Mouse (Mus musculus): ENCODE measurements around the gene Strn4. TPM values are rescaled to one million over a fixed set of nuclear protein-coding genes. Genes with fewer than 3 reads are reported as not detected.

Strn4 gene
- polyA plus RNA-seq, 1 experiment from 2014 or later: 97.4 TPM

GRCm38 (mm10) chr7:16807936-16808335 is 7.8 kb upstream of the Strn4 start:
- 92% methylated on average over 9 of the region's 9 CpGs for WGBS
- H3K36me3 ChIP-seq (ENCODE audit: control insufficient read depth, insufficient read depth, low read length): peaks cover 42% of the 10 kb centered on the region
- ATAC-seq (ENCODE audit: low read depth) (no peak), DNase-seq (ENCODE audit: low spot score) (no peak)
- no peak overlapping the region for H3K27ac ChIP-seq (replicated peaks; ENCODE audit: low read depth, low read length)
- no peaks in the 10 kb centered on the region for H3K9me3 ChIP-seq (ENCODE audit: control insufficient read depth, low read length)
- peaks cover 3% of the 10 kb centered on the region; the same call in 1 of the 2 replicates for H3K4me1 ChIP-seq (ENCODE audit: control insufficient read depth, insufficient read depth, low read length)
- no peak overlapping the region for H3K4me3 ChIP-seq (ENCODE audit: low read depth, low read length)
- no peak overlapping the region for H3K4me2 ChIP-seq (ENCODE audit: low read depth, low read length)
- no peak overlapping the region for H3K9ac ChIP-seq (ENCODE audit: low read depth, low read length)
- H3K27me3 ChIP-seq (replicated peaks; ENCODE audit: control insufficient read depth, insufficient read depth, low read length): peaks cover 10% of the 10 kb centered on the region

GRCm38 (mm10) chr7:16808647-16809046 is 7.0 kb upstream of the Strn4 start:
- no peak overlapping the region for H3K4me2 ChIP-seq (ENCODE audit: low read depth, low read length)
- H3K9me3 ChIP-seq (ENCODE audit: control insufficient read depth, low read length): no peaks in the 10 kb centered on the region
- H3K4me3 ChIP-seq (ENCODE audit: low read depth, low read length): no peak overlapping the region
- peaks cover 10% of the 10 kb centered on the region for H3K27me3 ChIP-seq (replicated peaks; ENCODE audit: control insufficient read depth, insufficient read depth, low read length)
- H3K27ac ChIP-seq (replicated peaks; ENCODE audit: low read depth, low read length): no peak overlapping the region
- peaks cover 3% of the 10 kb centered on the region; the same call in 1 of the 2 replicates for H3K4me1 ChIP-seq (ENCODE audit: control insufficient read depth, insufficient read depth, low read length)
- no peak for ATAC-seq (ENCODE audit: low read depth)
- 80% methylated on average over 9 of the region's 9 CpGs for WGBS
- H3K36me3 ChIP-seq (ENCODE audit: control insufficient read depth, insufficient read depth, low read length): peaks cover 43% of the 10 kb centered on the region
- no peak overlapping the region for H3K9ac ChIP-seq (ENCODE audit: low read depth, low read length)
- no peak for DNase-seq (ENCODE audit: low spot score)

- H3K4me3 ChIP-seq (ENCODE audit: low read depth, low read length): no peak overlapping the region
- peak; percentile 71 for DNase-seq (ENCODE audit: low spot score)
- H3K36me3 ChIP-seq (ENCODE audit: control insufficient read depth, insufficient read depth, low read length): peaks cover 51% of the 10 kb centered on the region
- peaks cover 3% of the 10 kb centered on the region; the same call in 1 of the 2 replicates for H3K4me1 ChIP-seq (ENCODE audit: control insufficient read depth, insufficient read depth, low read length)
- H3K9me3 ChIP-seq (ENCODE audit: control insufficient read depth, low read length): no peaks in the 10 kb centered on the region
- no peak for ATAC-seq (ENCODE audit: low read depth)
- no peak overlapping the region for H3K27ac ChIP-seq (replicated peaks; ENCODE audit: low read depth, low read length)
- no peak overlapping the region for H3K9ac ChIP-seq (ENCODE audit: low read depth, low read length)
- 33% methylated on average over 10 of the region's 10 CpGs for WGBS
- H3K27me3 ChIP-seq (replicated peaks; ENCODE audit: control insufficient read depth, insufficient read depth, low read length): peaks cover 10% of the 10 kb centered on the region
- no peak overlapping the region for H3K4me2 ChIP-seq (ENCODE audit: low read depth, low read length)
Observed at GRCm38 (mm10) chr7:16809739-16810138, 6.0 kb upstream of the Strn4 start.

- no peak for ATAC-seq (ENCODE audit: low read depth)
- peaks cover 4% of the 10 kb centered on the region for H3K4me1 ChIP-seq (ENCODE audit: control insufficient read depth, insufficient read depth, low read length)
- peaks cover 51% of the 10 kb centered on the region for H3K36me3 ChIP-seq (ENCODE audit: control insufficient read depth, insufficient read depth, low read length)
- H3K9me3 ChIP-seq (ENCODE audit: control insufficient read depth, low read length): no peaks in the 10 kb centered on the region
- no peak overlapping the region for H3K27ac ChIP-seq (replicated peaks; ENCODE audit: low read depth, low read length)
- DNase-seq (ENCODE audit: low spot score): no peak
- peaks cover 10% of the 10 kb centered on the region for H3K27me3 ChIP-seq (replicated peaks; ENCODE audit: control insufficient read depth, insufficient read depth, low read length)
- peak overlapping the region; percentile 88 for H3K4me2 ChIP-seq (ENCODE audit: low read depth, low read length)
- WGBS: 49% methylated on average over 24 of the region's 28 CpGs
- peak overlapping the region; percentile 58; the same call in 1 of the 2 replicates for H3K9ac ChIP-seq (ENCODE audit: low read depth, low read length)
- H3K4me3 ChIP-seq (ENCODE audit: low read depth, low read length): peak overlapping the region; percentile 46
Observed at GRCm38 (mm10) chr7:16810399-16810919, 5.2 kb upstream of the Strn4 start.

GRCm38 (mm10) chr7:16810920-16811648 is 4.6 kb upstream of the Strn4 start:
- H3K27me3 ChIP-seq (replicated peaks; ENCODE audit: control insufficient read depth, insufficient read depth, low read length): peaks cover 10% of the 10 kb centered on the region
- DNase-seq (ENCODE audit: low spot score): peak; percentile 41
- H3K36me3 ChIP-seq (ENCODE audit: control insufficient read depth, insufficient read depth, low read length): peaks cover 51% of the 10 kb centered on the region
- H3K4me2 ChIP-seq (ENCODE audit: low read depth, low read length): peak overlapping the region; percentile 88
- H3K27ac ChIP-seq (replicated peaks; ENCODE audit: low read depth, low read length): no peak overlapping the region; the same call in 1 of the 2 replicates
- peaks cover 9% of the 10 kb centered on the region for H3K4me1 ChIP-seq (ENCODE audit: control insufficient read depth, insufficient read depth, low read length)
- peak; percentile 26 for ATAC-seq (ENCODE audit: low read depth)
- WGBS: 12% methylated on average over 23 of the region's 90 CpGs
- H3K4me3 ChIP-seq (ENCODE audit: low read depth, low read length): peak overlapping the region; percentile 46
- H3K9ac ChIP-seq (ENCODE audit: low read depth, low read length): peak overlapping the region; percentile 58
- H3K9me3 ChIP-seq (ENCODE audit: control insufficient read depth, low read length): no peaks in the 10 kb centered on the region

GRCm38 (mm10) chr7:16811649-16812070 is 4.0 kb upstream of the Strn4 start:
- no peaks in the 10 kb centered on the region for H3K9me3 ChIP-seq (ENCODE audit: control insufficient read depth, low read length)
- WGBS: 17% methylated on average over 17 of the region's 17 CpGs
- H3K27ac ChIP-seq (replicated peaks; ENCODE audit: low read depth, low read length): no peak overlapping the region
- peaks cover 9% of the 10 kb centered on the region for H3K4me1 ChIP-seq (ENCODE audit: control insufficient read depth, insufficient read depth, low read length)
- ATAC-seq (ENCODE audit: low read depth) (no peak), DNase-seq (ENCODE audit: low spot score) (no peak)
- H3K4me2 ChIP-seq (ENCODE audit: low read depth, low read length): peak overlapping the region; percentile 88
- H3K9ac ChIP-seq (ENCODE audit: low read depth, low read length): peak overlapping the region; percentile 58
- H3K27me3 ChIP-seq (replicated peaks; ENCODE audit: control insufficient read depth, insufficient read depth, low read length): peaks cover 10% of the 10 kb centered on the region
- peaks cover 47% of the 10 kb centered on the region for H3K36me3 ChIP-seq (ENCODE audit: control insufficient read depth, insufficient read depth, low read length)
- H3K4me3 ChIP-seq (ENCODE audit: low read depth, low read length): peak overlapping the region; percentile 46

- WGBS: 69% methylated on average over 2 of the region's 2 CpGs
- Histone ChIP-seq H3K4me3 (ENCODE audit: low read depth, low read length) (no peak overlapping the region), H3K4me1 (ENCODE audit: control insufficient read depth, insufficient read depth, low read length) (peaks cover 12% of the 10 kb centered on the region), H3K27me3 (replicated peaks; ENCODE audit: control insufficient read depth, insufficient read depth, low read length) (peaks cover 10% of the 10 kb centered on the region), H3K4me2 (ENCODE audit: low read depth, low read length) (no peak overlapping the region), H3K9me3 (ENCODE audit: control insufficient read depth, low read length) (no peaks in the 10 kb centered on the region), H3K9ac (ENCODE audit: low read depth, low read length) (no peak overlapping the region), H3K36me3 (ENCODE audit: control insufficient read depth, insufficient read depth, low read length) (peaks cover 40% of the 10 kb centered on the region), H3K27ac (replicated peaks; ENCODE audit: low read depth, low read length) (no peak overlapping the region)
- DNase-seq (ENCODE audit: low spot score) (no peak), ATAC-seq (ENCODE audit: low read depth) (no peak)
Observed at GRCm38 (mm10) chr7:16812505-16812904, 3.2 kb upstream of the Strn4 start.

GRCm38 (mm10) chr7:16816078-16816474 is 387 bp downstream of the Strn4 start:
- Histone ChIP-seq H3K4me3 (ENCODE audit: low read depth, low read length) (peak overlapping the region; percentile 99), H3K36me3 (ENCODE audit: control insufficient read depth, insufficient read depth, low read length) (peaks cover 13% of the 10 kb centered on the region; the same call in 1 of the 2 replicates), H3K27me3 (replicated peaks; ENCODE audit: control insufficient read depth, insufficient read depth, low read length) (peaks cover 9% of the 10 kb centered on the region), H3K4me1 (ENCODE audit: control insufficient read depth, insufficient read depth, low read length) (peaks cover 38% of the 10 kb centered on the region), H3K4me2 (ENCODE audit: low read depth, low read length) (peak overlapping the region; percentile 83), H3K9me3 (ENCODE audit: control insufficient read depth, low read length) (no peaks in the 10 kb centered on the region), H3K9ac (ENCODE audit: low read depth, low read length) (peak overlapping the region; percentile 100), H3K27ac (replicated peaks; ENCODE audit: low read depth, low read length) (peak overlapping the region; percentile 99)
- peak; percentile 93 for DNase-seq (ENCODE audit: low spot score)
- under 1% methylated on average over 12 of the region's 55 CpGs for WGBS
- peak; percentile 85 for ATAC-seq (ENCODE audit: low read depth)

Data from embryonic facial prominence, embryonic 14.5 days (tissue).